Mouse (Mus musculus) gastrocnemius, postnatal 14 days (tissue): ENCODE data around the gene Myh11. TPM values are rescaled to one million over a fixed set of nuclear protein-coding genes. Genes with fewer than 3 reads are reported as not detected.
A peak's percentile ranks its signal among the peaks of the same experiment; 100 is the strongest.

Experiments
- DNase-seq: peaks from one replicate; pipeline ENCODE4 v3.0.0; 2021; ENCODE audit warnings: mixed read lengths
- intact Hi-C: fragments of 180-260 bp; cut with DNase I; formaldehyde crosslinking; loops from one replicate; pipeline ENCODE4 v1.15.1; 2025; ENCODE audit warnings: low total_unique reads
- total RNA-seq, 2 experiments: library from RNA; stranded (reverse); gene quantifications; 2 replicates each; pipeline ENCODE4 v1.2.3; 2021

Gene Myh11
- total RNA-seq, 2 experiments from 2014 or later: 20.8 to 21.5 TPM

DNA sequence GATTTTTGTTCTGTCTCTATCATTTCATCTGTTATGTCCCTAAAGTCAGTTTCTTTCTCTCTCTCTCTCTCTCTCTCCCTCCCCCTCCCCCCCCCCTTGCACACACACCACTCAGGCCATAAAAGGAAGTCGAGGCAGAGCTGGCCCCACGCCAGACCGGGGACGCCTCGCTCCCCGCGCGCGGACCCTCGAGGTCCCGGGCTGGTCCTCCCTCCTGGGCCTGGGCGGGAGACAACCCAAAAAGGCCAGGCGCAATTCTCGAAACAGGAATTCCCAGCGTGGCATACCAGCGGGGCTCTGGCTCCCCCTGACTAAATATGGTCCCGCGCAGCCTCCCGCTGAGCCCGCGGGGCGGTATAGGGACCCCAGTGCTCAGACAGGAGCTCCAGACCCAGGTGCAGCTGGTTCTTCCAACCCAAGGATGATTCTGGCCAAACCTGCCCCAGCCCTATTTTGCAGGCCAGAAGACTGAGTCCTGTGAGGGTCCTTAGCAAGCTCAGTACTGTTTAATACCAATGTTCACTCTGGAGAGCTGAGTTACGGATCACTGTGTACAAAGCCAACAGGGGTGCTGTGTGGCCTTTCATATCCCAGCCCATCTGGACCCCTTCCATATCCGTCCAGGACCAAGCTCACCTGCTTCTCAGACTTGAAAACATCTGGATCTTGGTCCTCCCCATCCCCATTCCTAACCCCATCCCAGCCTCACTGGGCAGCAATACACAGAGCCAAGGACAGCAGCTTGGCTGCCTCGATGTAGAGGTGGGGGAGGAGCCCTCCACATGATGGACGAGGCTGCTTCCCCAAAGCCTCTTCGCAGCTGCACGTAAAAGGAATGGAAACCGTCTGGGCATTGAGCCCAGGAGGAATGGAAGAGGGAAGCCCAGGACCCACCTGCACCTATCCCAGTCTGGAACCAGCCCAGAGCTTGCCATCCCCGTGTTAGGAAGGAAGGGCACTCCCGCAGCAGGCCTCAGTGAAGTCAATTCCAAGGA lies 1.3 kb upstream of the Myh11 start:
- DNase-seq: peak; percentile 17
- intact Hi-C loops: loop anchor here (5.0 kb wide), 1 partner anchor 55 kb away; no protein-coding TSS in a partner anchor

DNA sequence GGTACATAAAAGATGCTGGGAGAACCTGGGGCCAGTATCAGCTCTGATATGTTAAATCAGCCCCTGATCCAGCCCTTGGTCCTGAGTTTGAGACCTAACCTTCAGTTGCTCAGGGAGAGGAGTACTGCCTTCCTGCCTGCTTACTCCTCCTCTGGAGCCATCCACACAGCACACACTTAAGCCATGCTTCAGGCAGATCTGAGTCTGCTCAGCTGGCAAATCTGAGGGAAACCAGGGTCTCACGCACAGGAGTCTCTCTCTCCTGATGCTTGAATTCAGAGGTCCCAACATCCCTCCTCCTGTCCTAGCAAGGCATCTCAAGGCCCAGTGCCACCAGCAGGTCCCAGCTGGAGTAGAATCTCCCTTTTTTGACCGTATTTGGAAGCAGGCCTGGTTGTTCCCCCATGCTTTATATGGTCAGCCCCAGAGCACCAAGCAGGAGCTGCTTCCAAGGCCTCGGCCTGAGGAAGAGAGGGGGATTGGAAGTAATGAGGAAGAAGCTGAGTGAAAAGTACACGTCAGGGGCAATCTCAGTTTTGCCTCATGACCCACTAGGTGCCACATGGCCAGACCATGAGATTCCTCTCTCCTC lies 18.7 kb downstream of the Myh11 start:
- DNase-seq: no peak
- intact Hi-C loops: no loop called here

DNA sequence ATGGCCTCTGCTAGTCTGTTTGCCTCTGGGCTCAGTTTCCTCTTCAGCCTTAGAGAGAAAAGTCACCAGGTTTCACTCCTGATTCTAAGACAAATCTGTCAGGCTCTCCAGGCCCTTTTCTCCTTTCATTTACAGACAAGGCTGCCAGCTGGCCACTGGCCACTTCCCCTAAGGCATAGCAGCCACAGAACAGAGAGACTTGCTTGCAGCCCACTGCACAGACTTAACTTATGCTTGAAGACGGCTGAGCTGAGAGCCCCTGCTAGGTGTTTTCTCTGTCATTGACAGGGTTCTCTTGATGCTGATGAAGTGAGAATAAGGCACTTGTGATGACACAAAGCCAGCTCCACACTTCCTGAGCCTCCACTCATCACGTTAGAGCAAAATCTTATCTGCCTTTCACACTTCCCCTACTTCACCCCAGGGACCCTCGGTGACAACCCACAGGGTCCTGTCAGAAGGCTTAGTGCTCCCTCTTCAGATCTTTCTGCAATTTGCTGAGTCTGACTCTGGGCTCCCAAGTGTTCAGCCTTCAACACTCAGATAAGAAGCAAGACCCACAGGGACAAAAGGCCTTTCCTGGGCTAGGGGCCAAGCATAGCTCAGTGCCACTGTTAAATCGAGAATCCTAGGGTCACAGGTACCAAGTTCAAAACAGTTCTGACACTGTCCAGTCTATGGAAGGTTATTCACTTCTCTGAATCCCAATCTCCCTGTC lies 25.8 kb downstream of the Myh11 start:
- no peak for DNase-seq
- intact Hi-C loops: no loop called here

DNA sequence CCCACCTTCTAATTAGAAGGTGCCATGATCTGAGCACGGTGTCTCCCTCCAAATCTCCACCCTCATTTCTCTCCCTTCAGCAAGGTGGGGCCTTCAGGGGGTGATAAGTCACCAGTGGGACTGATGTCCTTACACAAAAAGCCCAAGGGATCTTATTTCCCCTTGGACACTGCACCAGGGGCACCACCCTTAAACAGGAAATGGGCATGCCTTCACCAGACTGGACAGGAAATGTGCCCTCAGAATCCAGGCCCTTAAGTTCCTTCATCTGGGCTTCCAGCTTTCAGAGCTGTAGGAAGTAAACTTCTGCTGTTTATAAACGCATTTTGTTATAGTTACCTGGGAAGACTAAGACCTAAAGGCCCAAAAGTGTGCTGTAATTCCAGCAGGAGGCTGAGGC lies 26.7 kb downstream of the Myh11 start:
- DNase-seq: no peak

GRCm38 (mm10) chr16:14263241-14263640 lies 27.9 kb downstream of the Myh11 start:
- intact Hi-C loops: no loop called here
- no peak for DNase-seq

More for the DNA sequence above, 26.7 kb downstream of the Myh11 start:
- intact Hi-C loops: no loop called here

DNA sequence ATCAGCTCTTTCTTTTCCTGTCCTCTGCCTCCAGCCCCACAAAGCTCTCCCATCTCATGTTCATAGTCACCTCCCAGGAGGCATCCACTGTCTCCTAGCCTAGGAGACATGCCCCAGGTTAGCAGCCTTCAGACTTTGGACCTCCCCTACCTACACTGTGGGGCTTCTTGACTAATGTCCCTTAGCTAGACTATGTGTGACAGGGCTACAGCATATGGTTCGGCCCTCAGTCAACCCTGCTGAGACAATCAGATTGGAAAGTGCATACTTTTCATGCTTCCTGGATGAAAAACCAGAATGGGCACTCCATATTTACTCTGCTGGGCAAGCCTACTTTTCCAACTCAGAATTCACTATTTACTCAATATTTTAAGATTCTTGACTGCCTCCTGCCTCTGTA lies 28.8 kb downstream of the Myh11 start:
- intact Hi-C loops: no loop called here
- no peak for DNase-seq

DNA sequence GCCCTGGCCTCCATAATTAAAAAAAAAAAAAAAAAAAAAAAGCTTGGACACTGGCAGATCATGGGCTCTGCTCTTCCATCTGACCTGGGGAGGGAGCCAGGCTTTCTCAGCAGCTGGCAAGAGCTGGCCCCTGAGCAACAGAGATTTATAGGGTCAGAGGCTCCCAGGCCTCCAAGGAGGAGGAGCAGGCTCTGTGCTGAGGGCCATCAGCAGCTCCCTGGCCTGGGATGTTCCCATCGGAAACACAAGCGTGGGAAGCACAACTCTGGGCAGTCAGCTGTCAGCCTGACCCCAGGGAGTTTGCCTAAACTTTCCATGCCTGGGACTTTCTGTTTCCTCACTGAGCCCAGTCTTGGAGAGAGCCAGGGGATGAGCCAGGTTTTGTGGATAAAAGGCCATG lies 32.3 kb downstream of the Myh11 start:
- intact Hi-C loops: no loop called here
- peak; percentile 77 for DNase-seq

GRCm38 (mm10) chr16:14253586-14253985 lies 37.6 kb downstream of the Myh11 start:
- intact Hi-C loops: no loop called here
- DNase-seq: no peak

DNA sequence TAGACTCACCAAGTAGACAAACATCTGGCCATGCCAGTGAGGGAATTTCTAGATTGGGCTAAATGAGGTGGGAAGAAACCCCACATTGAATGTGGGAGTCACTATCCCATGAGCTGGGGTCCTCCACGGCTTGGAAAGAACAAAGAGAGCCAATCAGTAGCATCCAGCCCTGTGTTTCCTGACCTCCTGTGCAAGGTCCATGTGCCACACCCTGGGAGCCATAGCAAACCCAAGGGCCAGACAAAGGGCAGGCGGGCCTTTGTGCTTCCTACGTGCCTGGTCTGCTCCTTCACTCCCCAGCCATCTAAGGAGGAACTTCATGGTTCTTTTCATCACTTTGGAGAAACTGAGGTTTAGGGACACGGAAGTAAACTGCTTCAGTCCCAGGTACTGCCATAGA lies 38.3 kb downstream of the Myh11 start:
- DNase-seq: no peak
- intact Hi-C loops: no loop called here

- intact Hi-C loops: no loop called here
- no peak for DNase-seq
These were observed 41.3 kb downstream of the Myh11 start for GRCm38 (mm10) chr16:14249913-14250312.

DNA sequence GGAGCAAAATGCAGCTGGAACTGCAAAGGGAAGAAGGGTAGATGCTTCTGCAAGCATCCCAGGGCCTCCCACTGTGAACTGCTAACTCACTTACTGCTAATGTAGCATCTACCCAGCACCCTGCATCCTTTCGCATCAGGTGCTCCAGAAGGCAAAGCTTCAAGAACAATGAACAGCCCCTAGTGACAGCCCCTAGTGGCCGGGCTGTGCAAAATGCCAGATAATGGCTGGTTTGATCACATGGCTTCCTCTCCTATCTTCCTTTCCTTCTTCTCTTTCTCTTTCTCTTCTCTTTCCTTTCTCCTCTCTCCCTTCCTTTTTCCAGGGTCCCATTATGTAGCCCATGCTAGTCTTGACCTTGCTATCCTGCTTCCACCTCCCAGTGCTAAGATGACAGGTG lies 48.6 kb downstream of the Myh11 start:
- DNase-seq: no peak
- intact Hi-C loops: no loop called here

DNA sequence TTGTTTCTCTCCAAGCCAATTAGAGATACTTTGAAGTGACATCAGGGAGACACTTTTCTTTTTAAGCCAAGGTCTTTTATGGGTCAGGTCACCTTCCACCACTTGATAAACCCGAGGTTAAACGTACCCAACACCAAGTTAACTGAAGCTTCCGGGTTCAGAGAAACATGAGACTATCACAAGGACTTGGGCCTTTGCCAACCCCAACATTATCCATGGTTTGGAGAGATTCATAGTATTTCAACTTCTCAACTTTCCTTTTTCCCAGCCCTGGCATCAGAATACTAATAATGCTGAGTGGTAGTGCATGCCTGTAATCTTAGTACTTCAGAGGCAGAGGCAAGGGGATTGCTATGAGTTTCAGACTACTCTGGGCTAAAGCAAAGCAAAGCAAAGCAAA lies 49.1 kb downstream of the Myh11 start:
- intact Hi-C loops: no loop called here
- no peak for DNase-seq

DNA sequence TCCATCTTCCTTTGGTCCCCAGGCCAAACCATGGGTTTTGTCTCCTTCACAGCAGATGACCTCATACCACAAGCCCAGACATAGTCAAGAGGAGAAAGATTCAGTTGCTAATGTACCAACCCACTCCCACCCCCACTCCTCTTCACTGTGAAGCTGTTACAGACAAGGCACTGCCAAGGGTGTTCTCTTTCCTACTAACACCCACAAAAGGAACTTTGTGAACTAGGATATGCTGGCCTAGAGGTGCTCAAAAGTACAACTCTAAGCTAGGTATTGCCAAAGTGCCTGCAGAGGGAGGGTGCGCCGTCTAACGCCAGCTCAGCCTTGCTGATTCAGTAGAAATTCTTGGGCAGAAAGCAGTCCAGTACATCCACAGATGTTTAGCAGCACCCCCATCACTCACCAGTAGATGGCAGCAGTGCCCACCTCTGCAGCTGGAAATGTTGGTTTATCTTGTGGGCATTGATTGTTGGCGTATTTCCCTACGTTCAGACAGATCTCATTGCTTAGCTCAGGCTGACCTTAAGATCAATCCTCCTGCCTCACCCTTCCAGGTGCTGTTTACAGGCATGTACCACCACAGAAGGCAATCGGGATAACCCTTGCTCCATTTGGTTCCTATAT lies 54.0 kb downstream of the Myh11 start:
- intact Hi-C loops: loop anchor here (5.0 kb wide), 2 partner anchors 55 to 255 kb away; partner anchors contain the start of gene Myh11
- DNase-seq: peak; percentile 64

- intact Hi-C loops: no loop called here
- no peak for DNase-seq
These were observed 76.0 kb downstream of the Myh11 start for GRCm38 (mm10) chr16:14215156-14215555.

DNA sequence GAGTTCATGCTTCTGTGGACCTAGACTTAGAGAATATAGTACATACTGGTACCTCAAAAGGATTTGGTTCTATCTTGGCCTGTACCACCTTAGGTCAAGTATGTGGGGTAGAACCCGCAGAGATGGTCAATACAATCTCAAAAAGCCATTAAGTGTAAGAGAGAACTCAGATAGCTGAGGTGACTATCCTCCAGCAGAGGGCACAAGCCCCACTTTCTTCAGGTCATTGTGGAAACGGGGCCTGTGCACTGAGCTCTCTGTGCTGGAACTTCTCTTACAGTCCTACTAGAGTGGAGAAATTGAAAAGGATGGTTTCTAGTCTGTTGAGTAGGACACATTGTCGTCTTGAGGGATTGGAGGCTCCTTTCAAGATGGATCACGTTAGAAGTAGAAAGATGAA lies 92.4 kb downstream of the Myh11 start:
- intact Hi-C loops: no loop called here
- DNase-seq: no peak

- peak; percentile 35 for DNase-seq
- intact Hi-C loops: no loop called here
These were observed 95.7 kb downstream of the Myh11 start for GRCm38 (mm10) chr16:14195427-14195826.

DNA sequence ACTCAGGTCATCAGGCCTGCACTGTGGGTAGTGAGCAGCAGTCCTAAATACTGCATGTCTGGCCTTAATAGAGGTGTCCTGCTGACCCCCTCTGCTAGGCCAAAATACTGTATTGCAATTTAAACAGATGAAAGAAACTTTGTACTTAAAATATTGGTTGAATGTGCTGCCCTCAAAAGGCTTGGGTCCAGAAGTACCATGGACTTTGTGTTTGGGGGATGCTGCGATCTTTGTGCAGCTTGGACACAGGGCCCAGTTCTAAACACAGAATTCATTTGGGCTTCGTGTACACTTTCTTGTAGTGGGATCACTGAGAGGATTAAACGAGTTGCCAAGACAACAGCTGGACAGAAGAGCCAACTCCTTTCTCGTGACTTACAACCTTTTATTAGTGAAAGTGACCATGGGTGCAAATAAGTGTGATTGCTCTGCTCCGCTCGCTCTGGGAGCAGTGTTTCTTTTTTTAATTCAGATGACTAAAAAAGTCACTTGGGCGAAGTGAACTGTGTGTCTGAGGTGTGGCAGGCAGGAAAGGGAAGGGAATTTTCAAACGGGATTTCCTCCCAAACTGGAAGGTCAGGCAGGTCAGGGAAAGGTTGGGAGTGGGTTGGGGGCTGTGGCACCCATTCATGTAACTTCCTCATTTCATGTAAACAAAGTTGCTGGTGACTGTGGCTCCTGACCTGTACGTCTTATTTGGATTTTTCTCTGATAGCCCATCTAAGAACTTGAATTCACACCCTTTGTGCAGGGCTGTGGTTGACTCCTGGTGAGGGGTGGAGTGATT lies 96.8 kb downstream of the Myh11 start:
- no peak for DNase-seq
- intact Hi-C loops: no loop called here

GRCm38 (mm10) chr16:14185516-14185915 lies 105.7 kb downstream of the Myh11 start:
- intact Hi-C loops: no loop called here
- no peak for DNase-seq

DNA sequence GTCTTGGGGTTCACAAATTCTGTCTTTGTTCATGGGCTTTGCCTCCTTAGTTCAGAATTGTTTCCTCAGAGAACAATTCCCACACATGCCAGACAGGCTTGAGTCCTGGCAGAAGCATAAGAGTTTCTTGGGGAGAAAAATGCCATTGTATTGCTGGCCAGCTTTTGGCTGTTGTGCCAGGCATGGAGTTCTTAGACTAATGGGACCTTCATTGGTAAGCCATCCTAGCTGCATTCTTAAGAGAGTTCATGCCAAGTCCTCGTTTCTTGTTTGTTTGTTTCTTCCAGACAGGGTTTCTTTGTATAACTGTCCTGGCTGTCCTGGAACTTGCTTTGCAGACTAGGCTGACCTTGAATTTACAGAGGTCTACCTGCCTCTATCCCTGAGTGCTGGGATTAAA lies 107.3 kb downstream of the Myh11 start:
- DNase-seq: no peak
- intact Hi-C loops: no loop called here
